Mouse (Mus musculus): ENCODE measurements around the gene Wdfy2.

GRCm38 (mm10) chr14:62907888-62908287 is 70.4 kb downstream of the Wdfy2 start:
- TF ChIP-seq GATA1 (IDR thresholded peaks at IDR 0.05; ENCODE audit: borderline replicate concordance, low read length): no peak
- TF ChIP-seq FLI1 (IDR thresholded peaks at IDR 0.05; ENCODE audit: low read length): no peak
